Mouse (Mus musculus): ENCODE measurements around the gene Olfr901. TPM values are rescaled to one million over a fixed set of nuclear protein-coding genes. Genes with fewer than 3 reads are reported as not detected.
"Not testable (repeated sequence)": the region's sequence is repeated elsewhere in the genome, so short reads cannot be mapped to it uniquely, and the experiment has no call there.

The Olfr901 gene
- polyA plus RNA-seq (2012; rRNA removed): not detected in 2 replicates

DNA sequence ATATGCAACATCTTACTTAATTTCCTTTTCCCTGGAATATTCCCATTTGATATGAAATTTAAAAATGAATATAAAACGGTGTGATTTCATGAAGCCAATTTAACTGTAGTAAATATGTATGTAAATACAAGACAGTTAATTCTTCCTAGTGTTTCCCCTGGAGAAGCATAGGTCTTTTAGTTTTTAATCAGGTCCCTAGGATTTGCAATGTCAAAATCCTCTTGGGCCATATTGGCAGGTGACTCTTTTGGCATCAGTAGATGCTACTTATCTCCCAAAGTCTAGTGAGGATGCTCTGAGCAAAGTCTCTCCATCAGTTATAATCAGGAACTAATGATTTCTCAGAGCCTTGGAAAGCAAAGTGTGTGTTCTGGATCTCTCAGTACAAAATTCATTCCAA is at the start of gene Olfr901:
Gene Olfr901 (plus strand): TSS at position 301 of the 400 bp plus-strand sequence.
- TF ChIP-seq POLR2A (IDR thresholded peaks at IDR 0.05; ENCODE audit: borderline replicate concordance, insufficient read depth, low read length) (no peak), CTCF (IDR thresholded peaks at IDR 0.05; ENCODE audit: borderline replicate concordance, insufficient read depth, low read depth, low read length) (no peak)
- H3K27ac ChIP-seq (ENCODE audit: insufficient read depth, low read length): no peak within 1 kb of the TSS
- H3K4me3 ChIP-seq (replicated peaks; ENCODE audit: insufficient read depth, low read depth, low read length): no peak within 1 kb of the TSS
- no peaks in the 10 kb centered on the region for H3K4me1 ChIP-seq (ENCODE audit: control insufficient read depth, insufficient read depth, low read length)
- no peak for DNase-seq
- 88% methylated on average over 1 of the region's 1 CpGs for WGBS
- H3K27me3 ChIP-seq (ENCODE audit: control insufficient read depth, insufficient read depth, low read length): no peaks in the 10 kb centered on the region

- TF ChIP-seq CTCF (IDR thresholded peaks at IDR 0.05; ENCODE audit: borderline replicate concordance, insufficient read depth, low read depth, low read length) (no peak), POLR2A (IDR thresholded peaks at IDR 0.05; ENCODE audit: borderline replicate concordance, insufficient read depth, low read length) (no peak)
- WGBS: 74% methylated on average over 1 of the region's 1 CpGs
- no peak for DNase-seq
Observed at GRCm38 (mm10) chr9:38401398-38401797, 27.9 kb upstream of the Olfr901 start, which contains the start of gene Olfr147. Gene Olfr147 (plus strand): TSS chr9:38401698.

GRCm38 (mm10) chr9:38407502-38407901 is 21.8 kb upstream of the Olfr901 start:
- not testable (repeated sequence) for H3K4me1 ChIP-seq (ENCODE audit: control insufficient read depth, insufficient read depth, low read length); H3K4me3 ChIP-seq (replicated peaks; ENCODE audit: insufficient read depth, low read depth, low read length); H3K27me3 ChIP-seq (ENCODE audit: control insufficient read depth, insufficient read depth, low read length); H3K27ac ChIP-seq (ENCODE audit: insufficient read depth, low read length); DNase-seq
- 85% methylated on average over 3 of the region's 3 CpGs for whole genome bisulfite sequencing

More at GRCm38 (mm10) chr9:38401398-38401797, 27.9 kb upstream of the Olfr901 start, which contains the start of gene Olfr147:
- no peak within 1 kb of the TSS for H3K27ac ChIP-seq (ENCODE audit: insufficient read depth, low read length)
- H3K4me3 ChIP-seq (replicated peaks; ENCODE audit: insufficient read depth, low read depth, low read length): no peak within 1 kb of the TSS
- H3K27me3 ChIP-seq (ENCODE audit: control insufficient read depth, insufficient read depth, low read length): no peaks in the 10 kb centered on the region
- H3K4me1 ChIP-seq (ENCODE audit: control insufficient read depth, insufficient read depth, low read length): no peaks in the 10 kb centered on the region

- H3K4me3 ChIP-seq (replicated peaks; ENCODE audit: insufficient read depth, low read depth, low read length); DNase-seq; H3K27me3 ChIP-seq (ENCODE audit: control insufficient read depth, insufficient read depth, low read length); H3K27ac ChIP-seq (ENCODE audit: insufficient read depth, low read length); H3K4me1 ChIP-seq (ENCODE audit: control insufficient read depth, insufficient read depth, low read length): not testable (repeated sequence)
- WGBS: 95% methylated on average over 14 of the region's 14 CpGs
Observed at GRCm38 (mm10) chr9:38413502-38413901, 15.8 kb upstream of the Olfr901 start.

- Histone ChIP-seq H3K27me3 (ENCODE audit: control insufficient read depth, insufficient read depth, low read length) (no peaks in the 10 kb centered on the region), H3K4me3 (replicated peaks; ENCODE audit: insufficient read depth, low read depth, low read length) (no peak overlapping the region), H3K4me1 (ENCODE audit: control insufficient read depth, insufficient read depth, low read length) (no peaks in the 10 kb centered on the region), H3K27ac (ENCODE audit: insufficient read depth, low read length) (no peak overlapping the region)
- TF ChIP-seq CTCF (IDR thresholded peaks at IDR 0.05; ENCODE audit: borderline replicate concordance, insufficient read depth, low read depth, low read length) (no peak), POLR2A (IDR thresholded peaks at IDR 0.05; ENCODE audit: borderline replicate concordance, insufficient read depth, low read length) (no peak)
- no peak for DNase-seq
Observed at GRCm38 (mm10) chr9:38423801-38424200, 5.5 kb upstream of the Olfr901 start.

- DNase-seq: no peak
- TF ChIP-seq CTCF (IDR thresholded peaks at IDR 0.05; ENCODE audit: borderline replicate concordance, insufficient read depth, low read depth, low read length): no peak
- no peak for TF ChIP-seq POLR2A (IDR thresholded peaks at IDR 0.05; ENCODE audit: borderline replicate concordance, insufficient read depth, low read length)
- 18% methylated on average over 1 of the region's 1 CpGs for WGBS
- Histone ChIP-seq H3K4me3 (replicated peaks; ENCODE audit: insufficient read depth, low read depth, low read length) (no peak overlapping the region), H3K4me1 (ENCODE audit: control insufficient read depth, insufficient read depth, low read length) (no peaks in the 10 kb centered on the region), H3K27me3 (ENCODE audit: control insufficient read depth, insufficient read depth, low read length) (no peaks in the 10 kb centered on the region), H3K27ac (ENCODE audit: insufficient read depth, low read length) (no peak overlapping the region)
Observed at GRCm38 (mm10) chr9:38427026-38427425, 2.2 kb upstream of the Olfr901 start.

DNA sequence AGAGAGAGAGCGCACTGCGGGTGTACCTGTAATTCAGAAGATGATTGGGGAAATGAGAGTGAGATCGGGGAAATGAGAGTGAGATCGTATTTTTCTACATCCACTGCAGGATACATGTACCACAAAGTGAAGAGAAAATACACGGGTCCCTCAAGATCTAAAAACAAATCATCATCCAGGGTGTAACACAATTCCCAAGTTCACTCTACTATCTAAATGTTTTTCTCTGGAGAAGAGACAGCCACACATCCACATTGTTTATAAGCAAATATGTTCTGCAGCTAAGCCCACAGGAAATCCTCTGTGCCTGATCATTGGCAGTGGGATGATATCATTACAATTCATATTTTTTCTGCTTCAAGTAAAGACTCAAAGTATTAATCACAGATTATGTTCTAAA is 18.1 kb downstream of the Olfr901 start, which contains the start of gene Olfr902:
Gene Olfr902 (plus strand): TSS at position 301 of the 400 bp plus-strand sequence.
- WGBS: 84% methylated on average over 5 of the region's 5 CpGs

GRCm38 (mm10) chr9:38462844-38463243 is 33.6 kb downstream of the Olfr901 start, which contains the start of gene Olfr904:
Gene Olfr904 (plus strand): TSS chr9:38463144.
- TF ChIP-seq CTCF (IDR thresholded peaks at IDR 0.05; ENCODE audit: borderline replicate concordance, insufficient read depth, low read depth, low read length) (no peak), POLR2A (IDR thresholded peaks at IDR 0.05; ENCODE audit: borderline replicate concordance, insufficient read depth, low read length) (no peak)
- Histone ChIP-seq H3K4me3 (replicated peaks; ENCODE audit: insufficient read depth, low read depth, low read length) (no peak within 1 kb of the TSS), H3K4me1 (ENCODE audit: control insufficient read depth, insufficient read depth, low read length) (no peaks in the 10 kb centered on the region), H3K27me3 (ENCODE audit: control insufficient read depth, insufficient read depth, low read length) (no peaks in the 10 kb centered on the region), H3K27ac (ENCODE audit: insufficient read depth, low read length) (no peak within 1 kb of the TSS)
- DNase-seq: no peak

More for the DNA sequence above, 18.1 kb downstream of the Olfr901 start, which contains the start of gene Olfr902:
- Histone ChIP-seq H3K27me3 (ENCODE audit: control insufficient read depth, insufficient read depth, low read length) (no peaks in the 10 kb centered on the region), H3K27ac (ENCODE audit: insufficient read depth, low read length) (no peak within 1 kb of the TSS), H3K4me1 (ENCODE audit: control insufficient read depth, insufficient read depth, low read length) (no peaks in the 10 kb centered on the region), H3K4me3 (replicated peaks; ENCODE audit: insufficient read depth, low read depth, low read length) (no peak within 1 kb of the TSS)
- TF ChIP-seq POLR2A (IDR thresholded peaks at IDR 0.05; ENCODE audit: borderline replicate concordance, insufficient read depth, low read length) (no peak), CTCF (IDR thresholded peaks at IDR 0.05; ENCODE audit: borderline replicate concordance, insufficient read depth, low read depth, low read length) (no peak)
- no peak for DNase-seq

Measured in cerebellum, adult 2 months (tissue).